Mouse (Mus musculus) embryonic facial prominence, embryonic 14.5 days (tissue): ENCODE data around the gene Sirpa. TPM values are rescaled to one million over a fixed set of nuclear protein-coding genes. Genes with fewer than 3 reads are reported as not detected.

Experiments used
- ATAC-seq: fragments of 200-750 bp; cut with Nextera tagmentation; 2 replicates; pipeline ENCODE4 v1.8.0; 2017; ENCODE audit warnings: low read depth, moderate number of reproducible peaks, moderate TSS enrichment
- DNase-seq: peaks from one replicate; pipeline ENCODE4 v3.0.0-alpha.2; 2015; ENCODE audit warnings: low spot score
- H3K27ac ChIP-seq: fragments of 300-500 bp; sonication (generic); replicated peaks from 2 replicates; pipeline ENCODE4 v1.5.1; 2014; ENCODE audit warnings: low read depth, mild to moderate bottlenecking, low read length, moderate library complexity
- H3K27me3 ChIP-seq: fragments of 300-500 bp; sonication (generic); replicated peaks from 2 replicates; pipeline ENCODE4 v1.6.1; 2014; ENCODE audit warnings: low read length; ENCODE audit not compliant: control insufficient read depth, insufficient read depth
- H3K36me3 ChIP-seq: fragments of 300-500 bp; sonication (generic); 2 replicates; pipeline ENCODE4 v1.6.1; 2014; ENCODE audit warnings: low read length, mixed read lengths; ENCODE audit not compliant: control insufficient read depth, insufficient read depth
- H3K4me1 ChIP-seq: fragments of 300-500 bp; sonication (generic); 2 replicates; pipeline ENCODE4 v1.6.1; 2014; ENCODE audit warnings: antibody characterized with exemption, low read length; ENCODE audit not compliant: control insufficient read depth, insufficient read depth
- H3K4me2 ChIP-seq: fragments of 300-500 bp; sonication (generic); 2 replicates; pipeline ENCODE4 v1.6.1; 2014; ENCODE audit warnings: low read depth, mild to moderate bottlenecking, low read length, moderate library complexity, mixed read lengths
- H3K4me3 ChIP-seq: fragments of 300-500 bp; sonication (generic); 2 replicates; pipeline ENCODE4 v1.5.1; 2014; ENCODE audit warnings: low read depth, mild to moderate bottlenecking, low read length
- H3K9ac ChIP-seq: fragments of 300-500 bp; sonication (generic); 2 replicates; pipeline ENCODE4 v1.6.1; 2014; ENCODE audit warnings: low read depth, mild to moderate bottlenecking, low read length, moderate library complexity, mixed read lengths
- H3K9me3 ChIP-seq: fragments of 300-500 bp; sonication (generic); 2 replicates; pipeline ENCODE4 v1.6.1; 2016; ENCODE audit warnings: low read length; ENCODE audit not compliant: control insufficient read depth
- WGBS: fragments of 180-500 bp; shearing (Covaris S2); extraction: QIAGEN DNeasy Blood & Tissue Kit; methylation state at CpG from one replicate; pipeline ENCODE4 v1.1.7; 2014; 5-methylcytosine and 5-hydroxymethylcytosine counted together
- polyA plus RNA-seq: library from polyadenylated mRNA; unstranded; fragments of >200 nt; fragmentation: Nextera tagmentation; extraction: Ambion mirVana; gene quantifications from 2 replicates; pipeline ENCODE4 v1.2.1, GENCODE M21; 2014

The Sirpa gene
- polyA plus RNA-seq, 1 experiment from 2014 or later = 39.1 TPM

GRCm38 (mm10) chr2:129558008-129558874 lies 34.4 kb upstream of the Sirpa start:
- H3K4me1 ChIP-seq = no peaks in the 10 kb centered on the region
- WGBS = 42% methylated on average over 12 of the region's 12 CpGs
- no peak; the same call in 1 of the 2 replicates for ATAC-seq
- H3K36me3 ChIP-seq = no peaks in the 10 kb centered on the region
- no peaks in the 10 kb centered on the region for H3K9me3 ChIP-seq
- H3K27ac ChIP-seq = no peak overlapping the region
- no peak overlapping the region for H3K4me3 ChIP-seq
- H3K4me2 ChIP-seq = no peak overlapping the region
- H3K9ac ChIP-seq = no peak overlapping the region
- peak; percentile 46 for DNase-seq
- H3K27me3 ChIP-seq = no peaks in the 10 kb centered on the region

GRCm38 (mm10) chr2:129558875-129559219 lies 33.8 kb upstream of the Sirpa start:
- no peak overlapping the region for H3K27ac ChIP-seq
- no peaks in the 10 kb centered on the region for H3K27me3 ChIP-seq
- DNase-seq = no peak
- no peak overlapping the region for H3K4me3 ChIP-seq
- no peaks in the 10 kb centered on the region for H3K36me3 ChIP-seq
- 0 out of 2 replicates have a peak, but pooled peaks cover 3% of the 10 kb centered on the region for H3K4me1 ChIP-seq
- 67% methylated on average over 3 of the region's 3 CpGs for WGBS
- ATAC-seq = 0 out of 2 replicates have a peak, but pooled peaks have one; percentile 22
- H3K9me3 ChIP-seq = no peaks in the 10 kb centered on the region
- no peak overlapping the region for H3K4me2 ChIP-seq
- no peak overlapping the region for H3K9ac ChIP-seq

GRCm38 (mm10) chr2:129561796-129562195 lies 30.8 kb upstream of the Sirpa start:
- DNase-seq (no peak), ATAC-seq (no peak)
- no peak overlapping the region for H3K9ac ChIP-seq
- H3K27ac ChIP-seq = no peak overlapping the region
- H3K4me2 ChIP-seq = no peak overlapping the region
- H3K9me3 ChIP-seq = no peaks in the 10 kb centered on the region
- H3K27me3 ChIP-seq = no peaks in the 10 kb centered on the region
- WGBS = 74% methylated on average over 3 of the region's 3 CpGs
- 0 out of 2 replicates have a peak, but pooled peaks cover 5% of the 10 kb centered on the region for H3K4me1 ChIP-seq
- H3K4me3 ChIP-seq = no peak overlapping the region
- H3K36me3 ChIP-seq = no peaks in the 10 kb centered on the region

GRCm38 (mm10) chr2:129563944-129564709 lies 28.5 kb upstream of the Sirpa start:
- Histone ChIP-seq H3K4me1 (0 out of 2 replicates have a peak, but pooled peaks cover 5% of the 10 kb centered on the region), H3K9ac (no peak overlapping the region), H3K27me3 (no peaks in the 10 kb centered on the region), H3K9me3 (no peaks in the 10 kb centered on the region), H3K4me2 (no peak overlapping the region), H3K4me3 (no peak overlapping the region), H3K27ac (no peak overlapping the region), H3K36me3 (no peaks in the 10 kb centered on the region)
- ATAC-seq (0 out of 2 replicates have a peak, but pooled peaks have one; percentile 26), DNase-seq (peak; percentile 38)
- WGBS = 53% methylated on average over 5 of the region's 5 CpGs

DNA sequence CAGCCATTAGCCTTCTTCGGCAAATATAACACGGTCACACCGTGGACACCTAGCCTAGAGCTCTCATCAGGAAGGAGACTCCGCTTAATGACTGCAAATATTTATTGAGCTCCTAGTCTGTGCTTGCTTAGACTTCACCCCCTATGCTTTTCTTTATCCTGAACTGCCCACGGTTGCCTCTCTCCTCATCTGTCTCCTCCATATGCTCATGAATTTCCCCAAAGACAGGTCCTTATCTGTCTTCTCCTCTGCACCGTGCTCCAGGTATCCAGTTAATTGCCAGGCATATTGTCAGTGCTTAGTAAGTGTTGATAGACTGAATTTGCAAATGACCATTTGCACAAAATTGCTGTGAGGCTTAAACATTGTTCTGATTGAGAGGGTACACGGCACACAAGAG lies 23.5 kb upstream of the Sirpa start:
- H3K36me3 ChIP-seq = no peaks in the 10 kb centered on the region
- no peak for DNase-seq
- ATAC-seq = no peak
- H3K27me3 ChIP-seq = 0 out of 2 replicates have a peak, but pooled peaks cover 4% of the 10 kb centered on the region
- WGBS = 86% methylated on average over 7 of the region's 7 CpGs
- H3K4me1 ChIP-seq = peaks cover 5% of the 10 kb centered on the region
- no peak overlapping the region for H3K4me3 ChIP-seq
- no peaks in the 10 kb centered on the region for H3K9me3 ChIP-seq
- no peak overlapping the region for H3K4me2 ChIP-seq
- no peak overlapping the region for H3K9ac ChIP-seq
- no peak overlapping the region for H3K27ac ChIP-seq

- DNase-seq (no peak), ATAC-seq (no peak)
- Histone ChIP-seq H3K36me3 (no peaks in the 10 kb centered on the region), H3K4me1 (peaks cover 10% of the 10 kb centered on the region), H3K27me3 (0 out of 2 replicates have a peak, but pooled peaks cover 4% of the 10 kb centered on the region), H3K9ac (no peak overlapping the region), H3K27ac (no peak overlapping the region), H3K4me2 (no peak overlapping the region), H3K4me3 (no peak overlapping the region), H3K9me3 (no peaks in the 10 kb centered on the region)
- 65% methylated on average over 5 of the region's 5 CpGs for WGBS
Measured at GRCm38 (mm10) chr2:129569556-129569955, 23.1 kb upstream of the Sirpa start.

GRCm38 (mm10) chr2:129573701-129574273 lies 18.8 kb upstream of the Sirpa start:
- WGBS = 11% methylated on average over 4 of the region's 4 CpGs
- no peaks in the 10 kb centered on the region for H3K36me3 ChIP-seq
- peak overlapping the region; percentile 52 for H3K4me2 ChIP-seq
- 0 out of 2 replicates have a peak, but pooled peaks cover 4% of the 10 kb centered on the region for H3K27me3 ChIP-seq
- ATAC-seq = no peak
- no peak overlapping the region for H3K9ac ChIP-seq
- no peaks in the 10 kb centered on the region for H3K9me3 ChIP-seq
- peaks cover 13% of the 10 kb centered on the region for H3K4me1 ChIP-seq
- H3K4me3 ChIP-seq = peak overlapping the region; percentile 23; the same call in 1 of the 2 replicates
- DNase-seq = no peak
- no peak overlapping the region for H3K27ac ChIP-seq

DNA sequence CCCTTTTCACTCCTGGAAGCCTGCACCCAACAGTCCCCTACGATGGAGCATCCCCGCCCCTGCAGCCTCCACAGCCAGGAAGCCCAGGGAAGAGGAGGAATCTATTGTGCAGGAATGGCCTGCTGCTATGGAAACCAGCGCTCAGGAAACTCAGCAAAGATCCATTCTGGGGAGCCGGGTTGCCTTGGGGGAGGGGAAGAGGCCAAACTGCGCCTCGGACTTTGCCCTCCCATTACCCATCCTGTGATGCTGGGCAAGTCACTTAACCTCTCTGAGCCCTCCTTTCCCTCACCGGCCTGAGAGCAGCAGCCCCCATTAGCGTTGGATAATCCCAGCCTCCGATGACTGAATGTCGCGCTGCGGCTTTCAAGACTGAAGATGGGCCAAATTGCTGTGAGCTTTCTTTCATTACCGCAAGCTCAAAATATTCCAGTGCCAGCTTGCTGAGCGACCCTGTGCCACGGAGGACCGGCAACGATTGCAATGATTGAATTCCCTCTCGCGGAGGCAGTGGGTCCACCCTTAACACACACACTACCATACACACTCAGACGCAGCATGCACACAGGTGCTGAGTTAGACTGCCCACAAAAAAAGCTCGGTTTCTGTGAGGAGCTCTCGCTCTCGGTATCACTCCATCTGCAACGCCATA lies 18.1 kb upstream of the Sirpa start:
- Histone ChIP-seq H3K4me1 (peaks cover 13% of the 10 kb centered on the region), H3K4me3 (peak overlapping the region; percentile 23)

More for the DNA sequence above, 18.1 kb upstream of the Sirpa start:
- H3K27me3 ChIP-seq = 0 out of 2 replicates have a peak, but pooled peaks cover 4% of the 10 kb centered on the region
- H3K36me3 ChIP-seq = no peaks in the 10 kb centered on the region
- 8% methylated on average over 24 of the region's 24 CpGs for WGBS
- H3K4me2 ChIP-seq = peak overlapping the region; percentile 52
- H3K27ac ChIP-seq = no peak overlapping the region
- DNase-seq (peak; percentile 41), ATAC-seq (peak; percentile 75)
- H3K9ac ChIP-seq = peak overlapping the region; percentile 39; the same call in 1 of the 2 replicates
- H3K9me3 ChIP-seq = no peaks in the 10 kb centered on the region
